Mouse (Mus musculus) ES-Bruce4 (cell line): ENCODE results near the gene Evi2a. TPM values are rescaled to one million over a fixed set of nuclear protein-coding genes. Genes with fewer than 3 reads are reported as not detected.

Source experiments
- H3K27ac ChIP-seq: 2 replicates; pipeline ENCODE4 v1.5.1; 2012; ENCODE audit warnings: low read length, inconsistent platforms; ENCODE audit not compliant: insufficient read depth
- H3K27me3 ChIP-seq: 2 replicates; pipeline ENCODE4 v1.6.1; 2012; ENCODE audit warnings: mild to moderate bottlenecking, low read length, inconsistent platforms; ENCODE audit not compliant: control insufficient read depth, poor library complexity, insufficient read depth, severe bottlenecking
- H3K36me3 ChIP-seq: 2 replicates; pipeline ENCODE4 v1.6.1; 2012; ENCODE audit warnings: inconsistent platforms, mild to moderate bottlenecking, low read length, moderate library complexity; ENCODE audit not compliant: control insufficient read depth, poor library complexity, insufficient read depth, severe bottlenecking
- H3K4me1 ChIP-seq: one replicate; pipeline ENCODE4 v1.8.1; 2011; ENCODE audit warnings: low read length; ENCODE audit not compliant: control insufficient read depth, insufficient read depth
- H3K4me3 ChIP-seq: 2 replicates; pipeline ENCODE4 v1.5.1; 2011; ENCODE audit warnings: low read depth, mild to moderate bottlenecking, low read length
- H3K9ac ChIP-seq: 2 replicates; pipeline ENCODE4 v1.6.1; 2012; ENCODE audit warnings: low read depth, mild to moderate bottlenecking, inconsistent platforms; ENCODE audit not compliant: poor library complexity, severe bottlenecking
- H3K9me3 ChIP-seq: replicated peaks from 2 replicates; pipeline ENCODE4 v1.6.1; 2012; ENCODE audit warnings: mild to moderate bottlenecking, low read length, inconsistent platforms; ENCODE audit not compliant: control insufficient read depth, poor library complexity, insufficient read depth, severe bottlenecking
- CTCF ChIP-seq: IDR thresholded peaks from one replicate; pipeline ENCODE4 v1.8.1; 2011; ENCODE audit warnings: low read depth, low read length
- EP300 ChIP-seq: IDR thresholded peaks from 2 replicates; pipeline ENCODE4 v1.6.1; 2011; ENCODE audit warnings: low read depth, low read length; ENCODE audit not compliant: insufficient read depth
- POLR2A ChIP-seq: IDR thresholded peaks from one replicate; pipeline ENCODE4 v1.8.1; 2011; ENCODE audit warnings: low read length; ENCODE audit not compliant: insufficient read depth
- polyA plus RNA-seq: library from polyadenylated mRNA; stranded (reverse); fragments of >200 nt; gene quantifications from 2 replicates; pipeline ENCODE4 v1.2.4, GENCODE M21; 2011; ENCODE audit warnings: low read depth; ENCODE audit not compliant: missing spikeins, insufficient read depth, insufficient read length

Evi2a gene
- polyA plus RNA-seq, 1 experiment: not detected

- H3K4me3 ChIP-seq: no peak overlapping the region
- H3K9ac ChIP-seq: no peak overlapping the region
- TF ChIP-seq EP300 (no peak), POLR2A (no peak), CTCF (no peak)
- no peaks in the 10 kb centered on the region for H3K4me1 ChIP-seq
- no peak overlapping the region for H3K27ac ChIP-seq
- H3K9me3 ChIP-seq: no peaks in the 10 kb centered on the region
- H3K36me3 ChIP-seq: no peaks in the 10 kb centered on the region
- H3K27me3 ChIP-seq: no peaks in the 10 kb centered on the region
These were observed 45.7 kb downstream of the Evi2a start for GRCm38 (mm10) chr11:79484721-79485120.

GRCm38 (mm10) chr11:79483876-79484528 is 46.4 kb downstream of the Evi2a start:
- Histone ChIP-seq H3K9me3 (no peaks in the 10 kb centered on the region), H3K9ac (no peak overlapping the region), H3K36me3 (no peaks in the 10 kb centered on the region), H3K4me1 (no peaks in the 10 kb centered on the region), H3K27ac (peak overlapping the region; percentile 46; the same call in 1 of the 2 replicates), H3K27me3 (no peaks in the 10 kb centered on the region), H3K4me3 (no peak overlapping the region)
- TF ChIP-seq EP300 (no peak), CTCF (no peak), POLR2A (no peak)

GRCm38 (mm10) chr11:79483392-79483791 is 47.0 kb downstream of the Evi2a start:
- H3K4me3 ChIP-seq: no peak overlapping the region
- no peaks in the 10 kb centered on the region for H3K27me3 ChIP-seq
- H3K9me3 ChIP-seq: no peaks in the 10 kb centered on the region
- H3K4me1 ChIP-seq: no peaks in the 10 kb centered on the region
- TF ChIP-seq EP300 (no peak), CTCF (no peak), POLR2A (no peak)
- H3K9ac ChIP-seq: no peak overlapping the region
- H3K36me3 ChIP-seq: no peaks in the 10 kb centered on the region
- H3K27ac ChIP-seq: no peak overlapping the region

Other genes with a start within 250 kb of the Evi2a start
- not detected in 2 replicates for gene Gm9964, start 233.7 kb downstream of the Evi2a start, polyA plus RNA-seq
- gene Nf1, start 190.9 kb downstream of the Evi2a start, polyA plus RNA-seq: 36.1 and 39.6 TPM in 2 replicates
- gene Omg, start 26.5 kb downstream of the Evi2a start, polyA plus RNA-seq: not detected in 2 replicates
- gene Evi2b, start 6.8 kb downstream of the Evi2a start, polyA plus RNA-seq: not detected in 2 replicates
- gene Evi2, start within 50 bp of the Evi2a start, polyA plus RNA-seq: not detected in 2 replicates
- 27.3 and 28.9 TPM in 2 replicates for gene Rab11fip4, start 60.6 kb upstream of the Evi2a start, polyA plus RNA-seq